Mouse (Mus musculus): Measurements from ENCODE around the gene Col17a1. TPM values are rescaled to one million over a fixed set of nuclear protein-coding genes. Genes with fewer than 3 reads are reported as not detected.

Gene Col17a1
- total RNA-seq (2021), result under 1 TPM; 0.62 to 0.83 TPM

- DNase-seq (ENCODE audit: low spot score in 2 of 2), result no peak
- intact Hi-C loops (cut with DNase I), result no loop called here
Observed at GRCm38 (mm10) chr19:47691994-47692393, at the start of gene Col17a1. Col17a1 (minus strand) TSS chr19:47692094.

- intact Hi-C loops (cut with DNase I), result loop anchor here (2.0 to 5.0 kb wide), 5 partner anchors 53 to 225 kb away; no protein-coding TSS in a partner anchor
- peak; percentile 30 to 51 for DNase-seq (ENCODE audit: low spot score in 2 of 2)
Observed at GRCm38 (mm10) chr19:47731931-47732330, 40.0 kb upstream of the Col17a1 start.

DNA sequence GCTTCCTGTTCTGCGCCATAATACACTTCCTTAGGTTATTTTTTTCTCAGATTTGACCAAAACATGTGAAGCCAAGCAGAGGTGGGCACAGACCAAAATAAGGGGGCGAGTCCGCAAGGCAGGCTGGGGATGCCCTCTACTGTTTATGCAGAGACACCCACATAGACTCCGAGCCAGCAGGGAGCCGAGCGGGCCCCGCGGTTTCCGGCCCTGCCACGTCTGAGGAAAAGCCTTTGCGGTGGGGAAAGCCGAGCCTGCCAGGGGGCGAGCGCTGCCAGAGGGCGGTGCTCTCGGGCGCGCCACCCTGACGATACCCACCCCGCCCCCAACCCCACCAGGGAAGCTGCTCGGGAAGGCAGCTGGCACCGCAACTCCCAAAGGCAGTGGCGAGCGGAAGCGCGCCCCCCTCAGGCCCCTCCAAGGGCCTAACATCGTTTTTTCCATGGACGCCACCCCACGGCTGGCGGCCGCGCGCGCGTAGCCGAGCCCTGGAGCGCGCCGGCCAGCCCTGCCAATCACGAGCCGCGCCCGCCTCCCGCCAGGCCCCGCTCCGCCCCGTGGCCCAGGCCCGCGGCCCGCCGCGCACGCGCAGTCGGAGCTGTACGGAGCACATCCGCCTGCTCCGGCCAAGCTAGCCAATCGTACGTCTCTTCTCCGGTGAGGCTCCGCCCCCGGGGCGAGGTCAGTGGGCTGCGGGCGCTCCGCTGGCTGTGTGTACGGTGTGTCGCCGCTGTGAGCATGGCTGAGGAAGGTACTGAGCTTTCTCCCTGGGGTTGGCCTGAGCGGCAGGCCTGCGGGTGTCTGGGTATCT is 39.4 kb upstream of the Col17a1 start, which contains the start of gene Sfr1:
Gene Sfr1, plus strand, starts transcription at position 612 of the 811 bp plus-strand sequence.
- intact Hi-C loops (cut with DNase I), result loop anchor here (2.0 to 5.0 kb wide), 5 partner anchors 52 to 224 kb away; no protein-coding TSS in a partner anchor
- peak; percentile 99 for DNase-seq (ENCODE audit: low spot score in 2 of 2)

DNA sequence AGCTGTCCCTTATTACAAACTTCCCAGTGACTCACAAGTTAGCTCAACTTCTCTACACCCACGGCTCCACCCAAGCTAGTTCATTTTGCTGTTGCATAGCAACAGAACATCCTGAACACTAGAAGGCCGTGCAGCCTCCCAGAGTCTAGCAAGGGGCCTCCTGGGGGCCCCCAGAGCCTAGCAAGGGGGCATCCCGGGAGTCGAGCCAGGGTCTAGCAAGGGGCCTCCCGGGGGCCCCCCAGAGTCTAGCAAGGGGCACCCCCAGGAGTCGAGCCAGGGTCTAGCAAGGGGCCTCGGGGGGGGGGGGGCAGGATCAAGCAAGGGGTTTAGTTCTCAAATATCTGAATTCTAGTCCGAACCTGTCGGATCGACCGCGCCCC is 38.8 kb upstream of the Col17a1 start:
- DNase-seq (ENCODE audit: low spot score in 2 of 2), result peak; percentile 72 to 88
- intact Hi-C loops (cut with DNase I), result loop anchor here (2.0 to 5.0 kb wide), 5 partner anchors 52 to 224 kb away; no protein-coding TSS in a partner anchor

DNA sequence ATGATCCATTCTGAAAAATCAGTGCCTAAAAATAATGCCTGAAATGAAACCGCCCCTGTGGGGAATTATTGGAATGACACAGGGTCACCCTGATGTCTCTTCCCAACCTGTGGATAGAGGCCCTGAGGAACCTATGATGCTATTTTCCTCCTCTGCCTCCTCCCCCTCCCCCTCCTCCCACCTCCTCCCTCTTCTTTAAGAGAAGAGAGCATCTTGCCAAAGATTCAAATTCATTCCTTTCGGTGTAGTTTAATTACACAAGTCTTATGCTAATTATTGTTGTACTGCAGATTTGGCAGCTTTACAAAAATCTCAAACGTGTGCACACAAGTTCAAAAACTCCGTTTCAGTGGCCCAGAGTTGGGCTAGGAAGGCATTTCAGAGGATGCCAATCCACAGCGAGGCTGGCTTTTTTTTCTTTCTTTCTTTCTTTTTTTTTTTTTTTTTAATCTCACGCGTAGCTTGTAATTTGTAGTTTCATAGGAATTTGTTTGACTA is 33.8 kb upstream of the Col17a1 start:
- peak in 1 of 2 experiments; percentile 13 for DNase-seq (ENCODE audit: low spot score in 2 of 2)
- intact Hi-C loops (cut with DNase I), result no loop called here

DNA sequence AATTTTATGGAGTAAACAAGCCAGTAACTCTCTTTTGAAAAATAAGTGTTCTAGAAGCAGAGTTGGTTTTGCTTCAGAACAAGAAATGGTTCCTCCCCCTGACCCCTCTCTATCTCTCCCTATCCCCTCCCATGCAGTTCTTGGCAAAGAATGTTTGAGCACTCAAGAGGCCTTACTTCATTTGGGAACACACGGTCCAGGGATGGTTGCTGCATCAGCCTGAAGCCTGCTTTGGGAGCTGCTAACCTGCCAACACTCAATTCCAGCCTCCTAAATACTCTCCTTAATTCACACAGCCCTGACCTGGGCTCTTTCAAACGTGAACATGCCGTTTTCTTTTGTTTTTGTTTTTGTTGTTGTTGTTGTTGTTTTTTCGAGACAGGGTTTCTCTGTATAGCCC is 33.0 kb upstream of the Col17a1 start:
- DNase-seq (ENCODE audit: low spot score in 2 of 2), result no peak
- intact Hi-C loops (cut with DNase I), result no loop called here

GRCm38 (mm10) chr19:47722471-47722870 is 30.6 kb upstream of the Col17a1 start:
- intact Hi-C loops (cut with DNase I), result no loop called here
- DNase-seq (ENCODE audit: low spot score in 2 of 2), result no peak

DNA sequence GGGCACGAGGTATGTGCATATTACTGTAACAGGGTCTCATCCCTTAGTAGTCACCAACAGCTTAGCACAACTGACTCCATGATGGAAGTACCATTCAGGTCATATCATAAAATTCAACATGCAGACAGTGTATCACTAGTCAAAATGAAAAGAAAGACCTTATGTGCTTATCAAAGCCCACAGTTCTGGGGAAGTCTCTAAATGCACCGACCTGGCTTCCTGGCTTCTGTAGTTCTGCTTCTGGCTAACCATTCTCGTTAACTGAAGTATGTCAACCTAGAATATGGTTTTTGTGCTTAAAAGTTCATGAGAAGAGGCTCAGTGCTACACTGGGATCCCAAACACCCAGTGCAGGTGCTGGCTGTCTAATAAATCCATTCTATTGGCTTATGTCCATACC is 27.3 kb upstream of the Col17a1 start:
- no peak for DNase-seq (ENCODE audit: low spot score in 2 of 2)
- intact Hi-C loops (cut with DNase I), result no loop called here

- intact Hi-C loops (cut with DNase I), result no loop called here
- DNase-seq (ENCODE audit: low spot score in 2 of 2), result no peak
Observed at GRCm38 (mm10) chr19:47716144-47716543, 24.2 kb upstream of the Col17a1 start.

DNA sequence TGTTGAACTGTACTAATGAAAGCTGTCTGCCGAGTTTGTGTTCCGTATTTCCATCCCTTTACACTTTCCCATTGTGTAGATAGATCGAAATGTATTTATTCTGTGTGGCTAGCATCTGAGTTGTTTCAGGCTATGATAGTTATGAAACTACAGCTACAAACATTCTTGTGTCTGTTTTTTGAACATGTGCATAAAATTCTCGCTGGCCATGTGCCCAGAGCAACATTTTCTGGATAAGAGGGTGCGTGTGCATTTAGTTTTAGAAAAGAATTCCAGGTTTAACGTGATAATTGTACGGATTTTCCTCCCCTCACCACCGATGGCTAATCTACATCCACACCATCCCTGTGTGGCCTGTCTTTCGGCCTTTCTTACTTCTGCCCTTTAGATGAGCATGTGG is 21.6 kb upstream of the Col17a1 start:
- peak in 1 of 2 experiments; percentile 36 for DNase-seq (ENCODE audit: low spot score in 2 of 2)
- intact Hi-C loops (cut with DNase I), result no loop called here

GRCm38 (mm10) chr19:47710376-47710775 is 18.5 kb upstream of the Col17a1 start:
- intact Hi-C loops (cut with DNase I), result no loop called here
- DNase-seq (ENCODE audit: low spot score in 2 of 2), result peak; percentile 21 to 77

GRCm38 (mm10) chr19:47705772-47706309 is 13.9 kb upstream of the Col17a1 start:
- DNase-seq (ENCODE audit: low spot score in 2 of 2), result no peak
- intact Hi-C loops (cut with DNase I), result no loop called here

- intact Hi-C loops (cut with DNase I), result no loop called here
- no peak for DNase-seq (ENCODE audit: low spot score in 2 of 2)
Observed at GRCm38 (mm10) chr19:47705080-47705771, 13.3 kb upstream of the Col17a1 start.

GRCm38 (mm10) chr19:47700509-47700908 is 8.6 kb upstream of the Col17a1 start:
- no peak for DNase-seq (ENCODE audit: low spot score in 2 of 2)

GRCm38 (mm10) chr19:47699743-47700142 is 7.8 kb upstream of the Col17a1 start:
- no peak for DNase-seq (ENCODE audit: low spot score in 2 of 2)
- intact Hi-C loops (cut with DNase I), result no loop called here

More at GRCm38 (mm10) chr19:47700509-47700908, 8.6 kb upstream of the Col17a1 start:
- intact Hi-C loops (cut with DNase I), result no loop called here

DNA sequence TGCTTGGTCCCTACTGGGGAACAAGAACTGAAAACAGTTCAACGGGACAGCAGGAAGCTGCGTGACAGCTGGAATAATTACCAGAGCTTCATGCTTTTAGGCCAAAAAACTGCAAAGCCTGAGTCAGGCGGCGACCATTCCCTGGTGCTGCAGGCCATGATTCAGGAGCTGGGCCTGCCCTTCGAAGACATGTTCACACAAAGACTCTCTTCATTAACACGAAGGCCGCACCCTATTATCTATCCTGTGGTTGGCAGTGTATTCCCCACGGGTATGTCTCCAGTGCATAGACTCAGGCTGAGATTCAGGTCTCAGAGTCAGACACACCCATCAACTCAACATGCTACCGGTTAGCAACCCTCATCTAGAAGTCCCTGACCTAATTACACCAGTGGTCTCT is 6.4 kb upstream of the Col17a1 start:
- no peak for DNase-seq (ENCODE audit: low spot score in 2 of 2)
- intact Hi-C loops (cut with DNase I), result no loop called here

DNA sequence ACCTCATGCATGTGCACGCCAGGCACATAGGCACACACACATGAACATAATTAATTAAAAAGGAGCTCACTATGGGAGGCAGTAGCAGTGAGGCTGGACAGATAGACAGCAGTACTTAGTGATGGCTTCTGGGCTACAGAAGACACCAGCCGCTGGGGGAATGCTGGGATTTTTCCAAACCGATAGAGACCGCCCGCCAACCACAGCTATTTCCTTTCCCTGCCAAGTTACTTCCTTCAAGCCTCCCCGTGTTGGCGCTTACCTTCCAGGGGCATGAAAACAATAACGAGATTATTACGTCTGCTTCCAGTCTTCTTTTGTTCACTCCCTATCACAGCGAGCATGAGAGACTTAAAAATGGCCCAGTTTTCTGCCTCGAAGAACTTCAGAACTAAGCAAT is 5.2 kb upstream of the Col17a1 start:
- DNase-seq (ENCODE audit: low spot score in 2 of 2), result no peak
- intact Hi-C loops (cut with DNase I), result no loop called here

GRCm38 (mm10) chr19:47696411-47696810 is 4.5 kb upstream of the Col17a1 start:
- intact Hi-C loops (cut with DNase I), result no loop called here
- no peak for DNase-seq (ENCODE audit: low spot score in 2 of 2)

DNA sequence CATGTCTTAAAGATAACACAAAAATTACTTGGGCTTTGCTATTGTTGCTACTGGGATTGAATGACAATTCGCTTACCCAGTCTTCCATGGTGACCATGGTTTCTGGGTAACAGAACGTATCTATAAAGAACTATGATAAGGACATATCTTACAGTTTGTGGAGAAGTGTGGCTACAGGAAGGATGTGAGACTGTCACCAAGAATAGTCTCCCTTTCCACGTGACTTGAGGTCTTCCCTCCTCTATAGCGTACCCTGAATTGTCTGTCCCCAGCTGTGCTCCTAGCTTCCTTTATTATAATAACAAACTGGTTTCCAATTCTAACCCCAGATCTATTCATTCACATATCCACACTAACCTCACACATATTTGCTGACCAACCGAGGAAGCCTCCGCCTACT is 3.8 kb upstream of the Col17a1 start:
- intact Hi-C loops (cut with DNase I), result no loop called here
- no peak for DNase-seq (ENCODE audit: low spot score in 2 of 2)

DNA sequence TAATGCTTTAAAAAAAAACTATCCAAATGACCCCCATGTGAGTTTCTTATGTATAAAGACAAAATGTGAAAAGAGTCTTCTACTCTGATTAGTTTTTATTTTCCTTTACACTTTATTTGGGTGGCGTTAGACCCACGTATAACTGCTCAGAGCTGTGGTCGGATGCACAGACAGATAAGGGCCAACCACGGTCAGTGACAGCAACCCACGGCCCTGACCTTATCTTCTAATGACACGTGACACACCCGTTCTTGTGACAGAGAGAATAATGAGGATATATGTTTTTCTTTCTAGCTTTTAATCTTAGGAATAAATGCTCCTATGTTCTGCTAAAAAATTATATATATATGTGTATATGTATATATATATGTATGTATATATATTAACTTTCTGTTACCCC is 2.3 kb downstream of the Col17a1 start:
- intact Hi-C loops (cut with DNase I), result no loop called here
- no peak for DNase-seq (ENCODE audit: low spot score in 2 of 2)
